8 mouse cellular contexts compared by ENCODE assay signal in genomic region chr11:3931511-3932211, GRCm38 (mm10). TPM values are rescaled to one million over a fixed set of nuclear protein-coding genes. Genes with fewer than 3 reads are reported as not detected.
A peak's percentile ranks its signal among the peaks of the same experiment; 100 is the strongest.
DNase-seq lines count a peak whose midpoint lies in the region; ATAC-seq and TF ChIP-seq lines count a peak whose summit lies in the region.

Gene Tcn2 (minus strand): TSS chr11:3932159.

- peak within 1 kb of the TSS; percentile 46 for H3K4me3 ChIP-seq in embryonic fibroblast, embryonic 13.5 days (ENCODE audit: insufficient read depth, low read length)
- peak within 1 kb of the TSS; percentile 70 for H3K4me3 ChIP-seq in heart, embryonic 12.5 days
- H3K4me3 ChIP-seq in kidney, postnatal 0 days (replicated peaks; ENCODE audit: low read depth, low read length) = peak within 1 kb of the TSS; percentile 46
- peak within 1 kb of the TSS; percentile 63 for H3K4me3 ChIP-seq in liver, embryonic 11.5 days (ENCODE audit: low read depth, low read length)
- H3K4me3 ChIP-seq in myocyte = peak within 1 kb of the TSS; percentile 19
- peak within 1 kb of the TSS; percentile 39 for H3K4me3 ChIP-seq in stomach, embryonic 14.5 days (ENCODE audit: low read depth, low read length)

- ATAC-seq in heart, embryonic 12.5 days (ENCODE audit: insufficient number of reproducible peaks, low FRiP score) = peak; percentile 93
- peak; percentile 86 for ATAC-seq in kidney, postnatal 0 days (replicated peaks; ENCODE audit: low FRiP score, low read depth)
- ATAC-seq in liver, embryonic 11.5 days (replicated peaks; ENCODE audit: low FRiP score) = peak; percentile 89
- ATAC-seq in stomach, embryonic 14.5 days (ENCODE audit: insufficient number of reproducible peaks, insufficient read depth, low FRiP score, low read depth) = peak; percentile 74

- no peaks in the 10 kb centered on the region for H3K27me3 ChIP-seq in heart, embryonic 12.5 days (replicated peaks)
- no peaks in the 10 kb centered on the region for H3K27me3 ChIP-seq in kidney, postnatal 0 days (ENCODE audit: insufficient read depth, low read length)
- H3K27me3 ChIP-seq in liver, embryonic 11.5 days (replicated peaks; ENCODE audit: control insufficient read depth, insufficient read depth, low read length) = no peaks in the 10 kb centered on the region
- peaks cover 31% of the 10 kb centered on the region for H3K27me3 ChIP-seq in myocyte (ENCODE audit: control insufficient read depth, insufficient read depth, insufficient read length)
- H3K27me3 ChIP-seq in stomach, embryonic 14.5 days (ENCODE audit: control insufficient read depth, insufficient read depth, low read length) = no peaks in the 10 kb centered on the region

- H3K79me2 ChIP-seq in myocyte (ENCODE audit: control insufficient read depth, insufficient read depth) = no peaks in the 10 kb centered on the region

- peak within 1 kb of the TSS; percentile 80 for H3K9ac ChIP-seq in heart, embryonic 12.5 days
- H3K9ac ChIP-seq in kidney, postnatal 0 days (ENCODE audit: low read depth, low read length) = peak within 1 kb of the TSS; percentile 67
- H3K9ac ChIP-seq in liver, embryonic 11.5 days (ENCODE audit: low read depth, low read length) = peak within 1 kb of the TSS; percentile 58
- H3K9ac ChIP-seq in stomach, embryonic 14.5 days (replicated peaks; ENCODE audit: low read depth, low read length) = peak within 1 kb of the TSS; percentile 28; the same call in 1 of the 2 replicates

- H3ac ChIP-seq in myocyte (ENCODE audit: control insufficient read depth, insufficient read length) = no peak within 1 kb of the TSS

- under 1% methylated on average over 25 of the region's 26 CpGs for WGBS in heart, embryonic 12.5 days
- under 1% methylated on average over 18 of the region's 26 CpGs for WGBS in kidney, postnatal 0 days
- WGBS in liver, embryonic 11.5 days = under 1% methylated on average over 21 of the region's 26 CpGs
- 0% methylated on average over 23 of the region's 26 CpGs for WGBS in stomach, embryonic 14.5 days

- no peak within 1 kb of the TSS for H3K27ac ChIP-seq in embryonic fibroblast, embryonic 13.5 days (ENCODE audit: insufficient read depth, low read length)
- H3K27ac ChIP-seq in heart, embryonic 12.5 days (ENCODE audit: poor library complexity, severe bottlenecking) = peak within 1 kb of the TSS; percentile 67
- H3K27ac ChIP-seq in kidney, postnatal 0 days = peak within 1 kb of the TSS; percentile 60
- peak within 1 kb of the TSS; percentile 38; the same call in 1 of the 2 replicates for H3K27ac ChIP-seq in liver, embryonic 11.5 days (ENCODE audit: low read depth, low read length)
- H3K27ac ChIP-seq in stomach, embryonic 14.5 days (ENCODE audit: low read length) = no peak within 1 kb of the TSS

- peaks cover 19% of the 10 kb centered on the region for H3K36me3 ChIP-seq in heart, embryonic 12.5 days
- no peaks in the 10 kb centered on the region; the same call in 1 of the 2 replicates for H3K36me3 ChIP-seq in kidney, postnatal 0 days (ENCODE audit: insufficient read depth, low read length)
- no peaks in the 10 kb centered on the region; the same call in 1 of the 2 replicates for H3K36me3 ChIP-seq in liver, embryonic 11.5 days (ENCODE audit: control insufficient read depth, insufficient read depth, low read length)
- no peaks in the 10 kb centered on the region for H3K36me3 ChIP-seq in myocyte (ENCODE audit: control insufficient read depth, insufficient read depth)
- H3K36me3 ChIP-seq in stomach, embryonic 14.5 days (ENCODE audit: control insufficient read depth, insufficient read depth, low read length) = no peaks in the 10 kb centered on the region

- TF ChIP-seq POLR2A in embryonic fibroblast, embryonic 13.5 days (IDR thresholded peaks at IDR 0.05; ENCODE audit: low read depth, low read length) = peak; percentile 51; the same call in 1 of the 2 replicates
- no peak for TF ChIP-seq POLR2A in myocyte (IDR thresholded peaks at IDR 0.05; ENCODE audit: insufficient read length, low read depth)

- peak within 1 kb of the TSS; percentile 83 for H3K4me2 ChIP-seq in heart, embryonic 12.5 days
- H3K4me2 ChIP-seq in kidney, postnatal 0 days (ENCODE audit: low read length) = peak within 1 kb of the TSS; percentile 76
- peak within 1 kb of the TSS; percentile 84 for H3K4me2 ChIP-seq in liver, embryonic 11.5 days
- peak within 1 kb of the TSS; percentile 72 for H3K4me2 ChIP-seq in myocyte (ENCODE audit: low read depth)
- H3K4me2 ChIP-seq in stomach, embryonic 14.5 days (replicated peaks; ENCODE audit: low read depth, low read length) = peak within 1 kb of the TSS; percentile 69

- H3K4me1 ChIP-seq in embryonic fibroblast, embryonic 13.5 days (ENCODE audit: control insufficient read depth, insufficient read depth, low read length) = peaks cover 2% of the 10 kb centered on the region; the same call in 1 of the 2 replicates
- peaks cover 19% of the 10 kb centered on the region for H3K4me1 ChIP-seq in heart, embryonic 12.5 days (replicated peaks)
- 0 out of 2 replicates have a peak, but pooled peaks cover 12% of the 10 kb centered on the region for H3K4me1 ChIP-seq in kidney, postnatal 0 days (replicated peaks; ENCODE audit: insufficient read depth, low read length)
- H3K4me1 ChIP-seq in liver, embryonic 11.5 days (replicated peaks; ENCODE audit: control insufficient read depth, insufficient read depth, low read length) = peaks cover 6% of the 10 kb centered on the region
- peaks cover 8% of the 10 kb centered on the region for H3K4me1 ChIP-seq in stomach, embryonic 14.5 days (ENCODE audit: control insufficient read depth, insufficient read depth, low read length)

- DNase-seq in 416B (ENCODE audit: low read depth) = peak; percentile 90
- DNase-seq in adrenal gland, adult 8-10 months = peak; percentile 91
- DNase-seq in kidney, postnatal 0 days (ENCODE audit: low spot score) = peak; percentile 93
- peak; percentile 84 for DNase-seq in liver, embryonic 11.5 days (ENCODE audit: low spot score)

- H3K9me3 ChIP-seq in heart, embryonic 12.5 days (replicated peaks) = no peaks in the 10 kb centered on the region
- H3K9me3 ChIP-seq in kidney, postnatal 0 days (replicated peaks; ENCODE audit: low read length) = no peaks in the 10 kb centered on the region
- H3K9me3 ChIP-seq in liver, embryonic 11.5 days (ENCODE audit: control insufficient read depth, low read length) = no peaks in the 10 kb centered on the region
- H3K9me3 ChIP-seq in stomach, embryonic 14.5 days (ENCODE audit: control insufficient read depth, low read depth, low read length) = no peaks in the 10 kb centered on the region

- no peak for TF ChIP-seq CTCF in embryonic fibroblast, embryonic 13.5 days (IDR thresholded peaks at IDR 0.05; ENCODE audit: borderline replicate concordance, insufficient read depth, low read length)
- TF ChIP-seq CTCF in kidney, postnatal 0 days (IDR thresholded peaks at IDR 0.05; ENCODE audit: low read depth) = no peak

TF ChIP-seq in myocyte, 11 proteins besides CTCF, POLR2A, EP300 and RAD21:
- no peak for TF ChIP-seq MAX (IDR thresholded peaks at IDR 0.05; ENCODE audit: low read depth)
- no peak for TF ChIP-seq TCF3 (IDR thresholded peaks at IDR 0.05; ENCODE audit: insufficient read length, low read depth)
- no peak for TF ChIP-seq E2F4 (IDR thresholded peaks at IDR 0.05; ENCODE audit: insufficient read depth)
- no peak for TF ChIP-seq SRF (IDR thresholded peaks at IDR 0.05; ENCODE audit: control insufficient read depth, insufficient read length, low read depth)
- TF ChIP-seq MYOD1 (IDR thresholded peaks at IDR 0.05; ENCODE audit: control insufficient read depth in 1 of 3, insufficient read length in 2 of 3, low read depth in 2 of 3) = peak in 2 of 3 experiments; percentile 58 to 71
- TF ChIP-seq USF1 (IDR thresholded peaks at IDR 0.05; ENCODE audit: low read depth) = peak; percentile 99
- no peak for TF ChIP-seq TCF12 (IDR thresholded peaks at IDR 0.05; ENCODE audit: insufficient read depth, poor library complexity, severe bottlenecking)
- TF ChIP-seq MYOG (IDR thresholded peaks at IDR 0.05; ENCODE audit: control insufficient read depth in 1 of 3, insufficient read depth in 1 of 3, insufficient read length in 2 of 3, low read depth in 2 of 3) = peak; percentile 27 to 90 (median 82)
- TF ChIP-seq CEBPB (IDR thresholded peaks at IDR 0.05; ENCODE audit: insufficient read depth, poor library complexity, severe bottlenecking) = no peak
- no peak for TF ChIP-seq REST (IDR thresholded peaks at IDR 0.05; ENCODE audit: insufficient read depth, insufficient read length)
- TF ChIP-seq POLR2AphosphoS2 (IDR thresholded peaks at IDR 0.05; ENCODE audit: insufficient read length, low read depth) = no peak

RNA-seq across cellular contexts. Expression of gene Tcn2, which starts in this region (rescaled TPM):
- total RNA-seq in adrenal gland, adult 8-10 months (2022) = 100 to 1,000 TPM; 129 to 145 (median 137) TPM
- 75.4 and 97.1 TPM in 2 replicates for polyA plus RNA-seq in embryonic fibroblast, embryonic 13.5 days (2011; ENCODE audit: insufficient read length, low read depth, missing spikeins)
- polyA plus RNA-seq in heart, embryonic 12.5 days (2016; fragmentation: Nextera tagmentation; extraction: Ambion mirVana) = 73.3 and 74.2 TPM in 2 replicates
- 233 and 274 TPM in 2 replicates for polyA plus RNA-seq in kidney, postnatal 0 days (2015; fragmentation: Nextera tagmentation; extraction: Ambion mirVana)
- 21.1 and 22.7 TPM in 2 replicates for polyA plus RNA-seq in liver, embryonic 11.5 days (2014; fragmentation: Nextera tagmentation; extraction: Ambion mirVana)
- 16.4 TPM for polyA plus RNA-seq in myocyte (2012; fragmentation: generic; extraction: Trizol)
- polyA plus RNA-seq in stomach, embryonic 14.5 days (2014; fragmentation: Nextera tagmentation; extraction: Ambion mirVana) = 38.9 and 42.2 TPM in 2 replicates

Comparison
In these comparisons a context has a peak if more than half of its experiments do, and no peak if none do; other contexts are left out.
1. H3K27ac ChIP-seq: peak in heart, embryonic 12.5 days (single experiment), kidney, postnatal 0 days (single experiment) and liver, embryonic 11.5 days (single experiment); none in embryonic fibroblast, embryonic 13.5 days (single experiment) and stomach, embryonic 14.5 days (single experiment).
2. H3K4me3 ChIP-seq: peak in every context shown above with its lines; median percentile 70 in heart, embryonic 12.5 days; 63 in liver, embryonic 11.5 days; 46 in embryonic fibroblast, embryonic 13.5 days; 46 in kidney, postnatal 0 days; 39 in stomach, embryonic 14.5 days; 19 in myocyte.
3. H3K9ac ChIP-seq: peak in every context shown above with its lines; median percentile 80 in heart, embryonic 12.5 days; 67 in kidney, postnatal 0 days; 58 in liver, embryonic 11.5 days; 28 in stomach, embryonic 14.5 days.
4. Peak in every context shown above with its lines, with median percentiles within 50 percentile points of each other: DNase-seq, ATAC-seq and H3K4me2 ChIP-seq.